Mouse (Mus musculus) ES-E14 (cell line): ENCODE results near the gene Gm20671.

Source experiments
- HCFC1 ChIP-seq: IDR thresholded peaks from 2 replicates; pipeline ENCODE4 v1.6.1; 2012; ENCODE audit warnings: low read length, inconsistent platforms, borderline replicate concordance; ENCODE audit not compliant: insufficient read depth
- MAFK ChIP-seq: IDR thresholded peaks from 2 replicates; pipeline ENCODE4 v1.6.1; 2014; ENCODE audit warnings: mild to moderate bottlenecking, low read depth, low read length, inconsistent platforms; ENCODE audit not compliant: insufficient read depth

- TF ChIP-seq MAFK: no peak
- no peak for TF ChIP-seq HCFC1
These were observed 86.8 kb downstream of the Gm20671 start for GRCm38 (mm10) chr5:32740138-32740537.
